Mouse (Mus musculus) spleen, postnatal 14 days (tissue): ENCODE measurements around the gene Pi4k2a.

Source experiments
- DNase-seq, 2 experiments: peaks; one replicate each; pipeline ENCODE4 v3.0.0; 2021 to 2022; ENCODE audit warnings: low spot score in 2 of 2

Pi4k2a gene

GRCm38 (mm10) chr19:42135070-42135469 lies 44.8 kb downstream of the Pi4k2a start:
- DNase-seq = no peak

- DNase-seq = no peak
Observed at GRCm38 (mm10) chr19:42136126-42136525, 45.9 kb downstream of the Pi4k2a start.

- DNase-seq = no peak
Observed at GRCm38 (mm10) chr19:42137167-42137672, 47.0 kb downstream of the Pi4k2a start.

GRCm38 (mm10) chr19:42138517-42139285 lies 48.4 kb downstream of the Pi4k2a start:
- DNase-seq = no peak

- no peak for DNase-seq
Observed at GRCm38 (mm10) chr19:42139724-42140517, 49.7 kb downstream of the Pi4k2a start.

- DNase-seq = no peak
Observed at GRCm38 (mm10) chr19:42141998-42142397, 51.7 kb downstream of the Pi4k2a start.

- no peak for DNase-seq
Observed at GRCm38 (mm10) chr19:42142757-42143156, 52.5 kb downstream of the Pi4k2a start.

- DNase-seq = no peak
Observed at GRCm38 (mm10) chr19:42144067-42144466, 53.8 kb downstream of the Pi4k2a start.

- DNase-seq = peak; percentile 50 to 73
Observed at GRCm38 (mm10) chr19:42144541-42145167, 54.4 kb downstream of the Pi4k2a start.

GRCm38 (mm10) chr19:42145210-42145609 lies 54.9 kb downstream of the Pi4k2a start:
- no peak for DNase-seq

GRCm38 (mm10) chr19:42145731-42146130 lies 55.5 kb downstream of the Pi4k2a start:
- no peak for DNase-seq

- no peak for DNase-seq
Observed at GRCm38 (mm10) chr19:42146276-42147010, 56.2 kb downstream of the Pi4k2a start.

- DNase-seq = peak in 1 of 2 experiments; percentile 12
Observed at GRCm38 (mm10) chr19:42147170-42147768, 57.0 kb downstream of the Pi4k2a start, which contains the start of gene Marveld1. TSS of gene Marveld1 (plus strand) at chr19:42147400.

GRCm38 (mm10) chr19:42147769-42148568 lies 57.7 kb downstream of the Pi4k2a start:
- peak; percentile 16 to 21 for DNase-seq

- DNase-seq = no peak
Observed at GRCm38 (mm10) chr19:42148569-42148860, 58.2 kb downstream of the Pi4k2a start.

GRCm38 (mm10) chr19:42151990-42152389 lies 61.7 kb downstream of the Pi4k2a start:
- peak; percentile 53 to 58 for DNase-seq

- no peak for DNase-seq
Observed at GRCm38 (mm10) chr19:42157493-42158237, 67.4 kb downstream of the Pi4k2a start.

GRCm38 (mm10) chr19:42158246-42159017 lies 68.2 kb downstream of the Pi4k2a start:
- DNase-seq = no peak

GRCm38 (mm10) chr19:42163764-42164163 lies 73.5 kb downstream of the Pi4k2a start, which contains the start of gene Zfyve27:
TSS of gene Zfyve27 (plus strand) at chr19:42163951.
- no peak for DNase-seq
